Mouse (Mus musculus) olfactory bulb, adult 2 months (tissue): ENCODE results near the gene Nmral1.

Source experiments
- CTCF ChIP-seq: fragments of 200-500 bp; IDR thresholded peaks from 2 replicates; pipeline ENCODE4 v1.5.1; 2012; ENCODE audit warnings: low read depth, mild to moderate bottlenecking, low read length, moderate library complexity; ENCODE audit not compliant: insufficient read depth
- POLR2A ChIP-seq: fragments of 200-500 bp; IDR thresholded peaks from 2 replicates; pipeline ENCODE4 v1.6.1; 2012; ENCODE audit warnings: mild to moderate bottlenecking, low read depth, low read length, moderate library complexity; ENCODE audit not compliant: insufficient read depth

- TF ChIP-seq CTCF (no peak), POLR2A (no peak)
These were observed 43.3 kb upstream of the Nmral1 start for GRCm38 (mm10) chr16:4762437-4762836.
